Mouse (Mus musculus) frontal cortex, postnatal 36 days (tissue): Measurements from ENCODE around the gene Kntc1.

ENCODE experiments used
- DNase-seq, 2 experiments: peaks; one replicate each; pipeline ENCODE4 v3.0.0; 2022; ENCODE audit warnings: low spot score in 2 of 2

The Kntc1 gene

DNA sequence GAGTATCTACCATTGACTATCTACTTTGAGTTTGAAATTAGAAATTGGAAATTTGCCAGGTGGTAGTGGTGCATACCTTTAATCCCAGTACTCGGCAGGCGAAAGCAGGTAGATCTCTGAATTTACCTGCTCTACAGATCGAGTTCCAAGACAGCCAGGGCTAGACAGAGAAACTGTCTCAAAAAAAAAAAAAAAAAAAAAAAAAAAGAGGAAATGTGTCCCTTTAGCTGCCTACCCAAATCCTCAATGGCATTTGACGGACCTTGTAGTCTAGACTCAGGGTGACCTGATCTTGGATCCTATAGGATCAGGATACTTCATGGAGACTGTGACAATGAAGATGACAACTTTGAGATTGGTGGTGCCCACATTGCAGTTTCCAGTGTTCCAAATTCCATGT, 116.9 kb downstream of the Kntc1 start:
- DNase-seq = no peak

DNA sequence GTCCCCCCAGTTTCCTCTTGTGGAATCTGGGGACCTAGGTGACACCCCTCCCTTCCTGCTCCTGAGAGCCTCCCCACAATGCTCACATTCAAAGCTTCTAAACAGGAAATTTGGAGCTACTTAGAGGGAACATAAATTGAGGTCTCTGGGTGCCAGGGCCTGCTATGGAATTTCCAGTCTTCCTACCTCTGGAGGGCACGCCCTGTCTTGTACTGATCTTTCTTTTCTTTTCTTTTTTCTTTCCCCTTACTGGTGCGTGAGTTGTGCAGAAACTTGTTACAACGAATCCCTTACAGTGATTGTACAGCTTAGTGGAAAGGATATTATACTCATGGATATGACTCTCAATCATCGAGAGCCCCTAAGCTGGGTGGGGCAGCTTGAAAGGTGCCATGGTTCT, 120.1 kb downstream of the Kntc1 start:
- no peak for DNase-seq
